Mouse (Mus musculus): Measurements from ENCODE around the gene Amigo3.

DNA sequence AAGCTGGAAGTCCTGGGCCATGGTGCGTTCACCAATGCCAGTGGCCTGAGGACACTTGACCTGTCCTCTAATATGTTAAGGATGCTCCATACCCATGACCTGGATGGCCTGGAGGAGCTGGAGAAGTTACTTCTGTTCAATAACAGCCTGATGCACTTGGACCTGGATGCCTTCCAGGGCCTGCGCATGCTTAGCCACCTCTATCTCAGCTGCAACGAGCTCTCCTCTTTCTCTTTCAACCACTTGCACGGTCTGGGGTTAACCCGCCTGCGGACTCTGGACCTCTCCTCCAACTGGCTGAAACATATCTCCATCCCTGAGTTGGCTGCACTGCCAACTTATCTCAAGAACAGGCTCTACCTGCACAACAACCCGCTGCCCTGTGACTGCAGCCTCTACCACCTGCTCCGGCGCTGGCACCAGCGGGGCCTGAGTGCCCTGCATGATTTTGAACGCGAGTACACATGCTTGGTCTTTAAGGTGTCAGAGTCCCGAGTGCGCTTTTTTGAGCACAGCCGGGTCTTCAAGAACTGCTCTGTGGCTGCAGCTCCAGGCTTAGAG lies 786 bp downstream of the Amigo3 start:
- TF ChIP-seq CTCF (conservative IDR thresholded peaks at IDR 0.05; ENCODE audit: insufficient read depth, insufficient read length, low read depth, low read length) (no peak), POLR2A (IDR thresholded peaks at IDR 0.05; ENCODE audit: low read depth, low read length) (no peak)
